Mouse (Mus musculus): ENCODE data around the gene BC004004.
"Not testable (repeated sequence)": the region's sequence is repeated elsewhere in the genome, so short reads cannot be mapped to it uniquely, and the experiment has no call there.

The BC004004 gene

DNA sequence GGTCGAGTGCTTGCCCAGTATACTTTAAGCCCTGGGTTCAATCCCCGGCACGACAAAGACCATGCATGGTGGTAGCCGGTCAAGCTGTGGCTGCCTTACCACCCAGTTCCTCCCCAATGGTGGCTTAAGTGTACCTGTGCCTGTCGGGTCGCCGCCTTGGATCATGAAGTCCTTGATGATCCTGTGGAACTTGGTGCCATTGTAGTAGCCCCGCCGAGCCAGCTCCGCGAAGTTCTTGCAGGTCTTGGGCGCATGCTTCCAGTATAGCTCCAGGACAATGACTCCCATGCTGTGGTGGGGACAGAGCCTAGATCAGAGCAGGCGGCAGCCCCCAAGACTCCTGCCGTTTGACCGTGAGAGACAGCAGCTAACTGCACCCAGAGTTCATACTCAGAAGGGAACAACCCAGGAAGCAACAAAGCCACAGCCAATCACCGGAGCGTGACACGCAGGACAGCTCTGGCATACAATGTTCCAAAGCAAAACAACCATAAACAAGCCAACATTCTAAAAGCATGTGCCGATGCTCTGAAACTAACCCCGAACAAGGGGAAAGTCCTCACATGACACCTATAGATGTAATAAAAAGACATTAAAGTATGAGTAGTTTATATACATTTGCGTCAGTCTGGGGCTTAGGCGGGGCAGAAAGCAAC is 6.9 kb upstream of the BC004004 start:
- no peak for DNase-seq

DNA sequence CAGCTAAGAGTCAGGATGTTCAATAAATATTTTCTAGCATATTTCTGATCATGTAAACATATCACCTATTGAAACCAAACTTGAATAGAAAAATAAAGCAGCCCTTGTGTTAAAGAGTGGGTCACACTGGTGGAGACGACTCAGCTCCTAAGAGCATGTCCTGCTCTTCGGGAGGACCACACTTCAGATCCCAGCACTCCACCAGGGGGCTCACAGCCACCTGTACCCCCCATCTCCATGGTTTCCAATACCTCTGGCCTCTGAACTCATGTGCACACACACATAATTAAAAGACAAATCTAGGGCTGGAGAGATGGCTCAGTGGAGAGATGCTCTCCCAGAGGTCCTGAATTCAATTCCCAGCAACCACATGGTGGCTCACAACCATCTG is 6.3 kb upstream of the BC004004 start:
- DNase-seq = no peak

DNA sequence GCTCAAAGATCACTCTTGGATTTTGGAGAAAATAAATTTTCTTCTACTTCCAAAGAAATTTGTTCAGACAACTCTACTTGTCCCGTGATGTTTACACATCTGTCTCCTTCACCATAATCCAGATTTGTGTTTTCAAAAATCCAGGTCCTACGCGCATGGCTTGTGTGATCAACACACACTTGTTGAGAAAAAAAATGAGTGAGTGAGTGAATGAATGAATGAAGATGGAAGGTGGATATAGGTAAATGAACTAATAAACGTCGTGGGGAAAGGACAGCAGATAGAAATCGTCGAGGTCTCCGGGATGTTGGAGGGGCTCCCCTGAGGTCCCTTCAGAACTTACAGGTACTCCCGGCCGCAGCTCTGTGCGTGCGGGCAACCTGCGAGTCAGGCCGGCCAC is 5.2 kb upstream of the BC004004 start:
- no peak for DNase-seq

DNA sequence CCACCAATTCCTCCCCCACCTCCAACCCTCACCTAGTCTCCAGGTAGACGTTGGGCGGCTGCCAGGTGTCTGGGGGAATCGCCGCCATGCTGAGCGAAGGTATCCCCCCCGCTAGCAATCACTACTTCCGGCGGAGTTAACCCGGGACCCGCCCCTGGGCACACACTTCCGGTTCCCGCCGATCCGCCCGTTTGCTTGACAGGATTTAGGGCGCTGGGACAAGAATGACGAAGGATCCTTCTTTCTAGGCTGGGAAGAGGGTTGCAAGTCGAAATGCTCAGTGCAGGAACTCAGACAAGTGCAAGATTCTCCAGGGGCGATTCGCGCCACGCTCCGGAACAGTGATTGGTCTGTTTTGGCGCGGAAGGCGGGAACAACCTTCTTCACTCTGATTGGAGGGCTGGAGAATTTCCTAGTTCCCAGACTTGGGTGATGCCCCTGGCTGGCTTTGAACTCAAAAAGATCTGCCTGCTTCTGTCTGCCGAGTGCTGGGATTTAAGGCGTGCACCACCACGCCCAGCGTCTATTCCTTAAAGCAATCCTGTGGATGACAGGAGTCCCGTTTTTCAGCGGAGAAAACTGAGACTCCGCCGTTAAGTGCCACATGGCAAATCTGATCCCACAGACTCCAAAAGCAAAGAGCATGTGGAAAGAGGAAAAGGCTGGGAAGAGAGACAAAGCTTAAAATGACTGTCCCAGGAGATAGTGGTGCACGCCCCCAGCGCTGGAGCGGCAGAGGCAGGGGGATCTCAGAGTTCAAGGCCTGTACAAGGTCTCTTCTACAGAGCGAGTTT is 4.6 kb upstream of the BC004004 start, which contains the start of gene Ppil1:
Gene Ppil1, minus strand, starts transcription at position 347 of the 794 bp plus-strand sequence.
- peak; percentile 85 for DNase-seq

DNA sequence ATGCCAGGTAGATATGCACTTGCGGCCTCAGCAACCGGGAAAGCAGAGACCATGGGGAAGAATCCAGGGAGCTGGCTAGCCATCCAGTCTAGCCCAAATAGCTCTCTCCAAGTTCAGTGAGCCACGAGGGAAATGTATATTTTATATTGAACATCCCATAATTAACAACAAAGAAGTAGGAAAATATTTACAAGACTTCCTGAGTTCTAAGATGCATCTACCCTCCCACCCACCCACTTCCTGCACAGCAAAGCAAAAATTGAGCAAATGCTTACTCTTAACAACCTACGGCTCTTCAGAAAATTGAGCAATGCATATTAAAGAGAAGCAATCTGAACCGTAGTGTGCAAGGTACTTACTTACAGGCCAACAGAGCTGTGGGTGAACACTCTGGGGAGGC is 3.8 kb upstream of the BC004004 start:
- DNase-seq = no peak

DNA sequence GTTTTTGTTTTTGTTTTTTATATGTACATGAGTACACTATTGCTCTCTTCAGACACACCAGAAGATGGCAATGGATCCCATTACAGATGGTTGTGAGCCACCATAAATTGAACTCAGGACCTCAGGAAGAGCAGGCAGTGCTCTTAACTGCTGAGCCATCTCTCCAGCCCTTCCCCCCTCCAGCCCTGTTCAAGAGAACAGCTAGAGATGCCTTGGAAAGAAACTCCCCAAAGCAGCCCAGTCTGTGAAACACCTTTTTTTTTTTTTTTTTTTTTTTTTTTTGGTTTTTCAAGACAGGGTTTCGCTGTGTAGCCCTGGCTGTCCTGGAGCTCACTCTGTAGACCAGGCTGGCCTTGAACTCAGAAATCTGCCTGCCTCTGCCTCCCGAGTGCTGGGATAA is 1.5 kb upstream of the BC004004 start:
- not testable (repeated sequence) for DNase-seq

DNA sequence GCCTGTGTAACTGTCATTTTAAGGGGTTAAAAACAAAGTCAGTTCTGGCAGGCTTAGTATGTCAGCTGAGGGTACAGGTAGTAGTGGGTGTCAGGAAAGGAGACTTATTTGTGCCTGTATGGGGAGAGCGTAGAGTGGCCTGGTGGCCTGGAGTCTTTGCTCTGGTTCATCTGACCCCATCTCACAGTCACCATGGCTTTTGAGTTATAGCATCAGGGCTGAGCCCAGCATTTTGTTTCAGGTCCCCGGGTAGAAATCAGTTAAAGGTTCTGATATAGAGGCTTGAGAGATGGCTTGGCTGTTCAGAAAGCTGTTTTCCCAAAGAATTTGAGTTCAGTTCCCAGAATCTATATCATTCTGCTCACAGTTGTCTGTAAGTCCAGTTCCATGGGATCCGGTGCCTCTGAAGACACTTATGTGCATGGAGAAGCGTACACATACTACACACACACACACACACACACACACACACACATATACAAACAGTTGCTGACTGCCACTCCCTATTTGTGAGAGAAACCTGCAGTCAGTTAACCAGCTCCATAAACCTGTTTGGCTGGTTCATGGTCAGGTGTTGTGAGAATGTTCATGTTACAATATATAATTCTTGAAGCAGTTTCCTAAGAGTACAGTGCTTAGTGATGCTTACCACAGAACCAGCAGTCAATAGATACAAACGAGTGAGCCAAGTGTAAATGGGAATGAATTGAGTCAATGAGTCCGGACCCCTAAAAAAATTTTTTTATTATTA is 482 bp upstream of the BC004004 start:
- DNase-seq = no peak

DNA sequence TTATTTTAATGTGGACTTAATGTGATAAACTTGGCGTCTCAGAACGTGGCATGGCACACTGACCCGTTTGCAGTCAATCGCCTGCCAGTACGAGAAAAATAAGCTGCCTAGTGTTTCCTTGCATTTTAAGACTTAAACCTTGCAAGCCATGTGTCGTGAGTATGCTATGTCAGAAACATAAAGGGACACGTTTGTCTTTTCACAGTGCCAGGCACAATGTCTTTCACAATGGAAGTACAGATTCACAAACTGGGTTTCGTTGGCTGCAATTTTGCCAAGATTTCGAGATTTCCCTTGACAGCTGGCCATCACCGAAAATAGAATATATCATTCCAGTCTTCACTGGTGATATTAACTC is 740 bp downstream of the BC004004 start:
- peak; percentile 50 for DNase-seq

DNA sequence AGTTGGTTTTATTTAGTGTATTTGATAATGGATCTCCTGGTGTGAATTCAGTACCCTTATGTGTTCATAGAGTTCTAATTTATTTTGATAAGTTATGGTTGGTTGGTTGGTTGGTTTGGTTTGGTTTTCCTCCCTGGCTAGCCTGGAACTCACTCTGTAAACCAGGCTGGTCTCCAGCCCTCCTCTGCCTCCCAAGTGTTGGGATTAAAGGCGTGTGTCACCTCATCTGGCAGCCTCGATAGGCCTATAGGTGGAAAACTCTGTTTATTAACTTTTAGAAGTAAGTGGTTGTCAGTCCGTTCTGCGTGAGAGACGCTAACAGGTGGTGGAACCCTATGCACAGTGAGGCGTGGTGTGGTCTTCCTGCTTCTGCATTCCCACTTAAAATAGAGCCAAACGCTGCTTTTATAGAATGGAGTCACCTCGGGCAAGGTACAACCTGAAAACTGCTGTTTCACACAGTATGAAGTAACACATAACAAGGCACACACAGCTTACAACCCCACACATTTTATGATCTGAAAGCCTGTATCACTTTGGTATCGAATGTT is 1.6 kb downstream of the BC004004 start:
- no peak for DNase-seq

DNA sequence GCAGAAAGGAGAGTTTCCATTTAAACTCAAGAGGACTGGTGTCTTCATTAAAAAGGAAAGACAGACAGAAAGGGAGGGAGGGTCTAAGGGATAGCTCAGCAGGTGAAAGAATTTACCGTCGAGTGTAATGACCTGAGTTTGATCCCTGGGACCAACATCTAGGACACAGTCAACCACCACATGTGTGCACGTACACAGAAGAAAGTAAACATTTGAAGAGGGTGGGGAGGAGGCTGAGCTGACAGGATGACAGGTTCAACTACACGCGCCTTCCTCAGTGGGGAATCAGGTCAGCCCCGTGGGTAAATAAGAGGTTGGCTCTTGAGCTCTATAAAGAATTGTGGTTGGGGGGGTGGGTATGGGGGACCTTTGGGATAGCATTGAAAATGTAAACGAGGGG is 4.6 kb downstream of the BC004004 start:
- DNase-seq = no peak

DNA sequence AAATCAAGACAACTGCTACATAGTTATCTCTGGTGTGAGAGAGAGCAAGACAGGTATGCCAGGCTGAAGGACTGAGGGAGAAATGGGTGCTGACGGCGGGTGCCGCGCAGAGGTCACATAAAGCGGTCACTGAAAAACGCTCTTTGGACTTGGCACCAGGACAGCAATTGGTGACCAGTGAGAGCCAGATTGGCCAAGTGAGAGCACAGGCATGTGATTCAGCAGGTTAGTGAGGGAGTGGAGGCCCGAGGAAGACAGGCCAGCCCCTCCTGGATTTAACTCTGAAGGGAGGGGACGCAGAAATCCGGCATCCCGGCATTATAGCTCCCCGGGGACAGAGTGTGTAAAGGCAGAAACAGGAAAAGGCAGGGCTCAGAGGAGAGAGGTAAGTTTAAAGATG is 5.3 kb downstream of the BC004004 start:
- DNase-seq = no peak

DNA sequence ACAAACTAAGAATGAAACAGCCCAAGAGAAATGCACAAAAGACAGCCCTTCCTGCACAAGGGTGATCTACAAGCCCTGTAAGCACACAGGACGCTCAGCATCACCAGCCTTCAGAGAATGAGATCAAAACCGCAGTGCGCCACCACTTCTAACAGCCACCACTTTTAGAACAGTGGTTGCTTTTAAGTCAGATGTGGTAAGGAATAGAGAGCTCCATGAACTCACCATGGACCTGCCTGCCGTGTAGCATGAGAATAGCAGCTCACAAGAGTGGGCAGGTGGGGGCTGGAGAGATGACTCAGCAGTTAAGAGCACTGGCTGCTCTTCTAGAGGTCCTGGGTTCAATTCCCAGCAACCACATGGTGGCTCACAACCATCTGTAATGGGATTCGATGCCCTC is 11.8 kb downstream of the BC004004 start:
- DNase-seq = no peak

DNA sequence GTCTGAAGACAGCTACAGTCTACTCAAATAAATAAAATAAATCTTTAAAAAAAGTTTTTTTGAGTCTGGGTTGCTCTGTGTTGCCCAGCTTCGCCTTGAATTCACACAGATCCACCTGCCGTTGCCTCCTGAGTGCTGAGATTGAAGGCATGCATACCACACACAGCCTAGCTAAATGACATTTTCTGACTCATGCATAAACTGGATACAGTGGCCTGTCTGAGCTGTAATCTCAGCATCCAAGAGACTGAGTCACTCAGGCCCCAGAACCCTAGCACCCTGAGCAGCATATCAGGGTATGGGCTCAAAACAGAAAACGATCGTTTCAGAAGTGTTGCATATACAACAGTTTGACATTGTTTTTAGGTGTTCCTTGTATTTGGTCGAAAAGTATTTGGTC is 13.0 kb downstream of the BC004004 start:
- no peak for DNase-seq

DNA sequence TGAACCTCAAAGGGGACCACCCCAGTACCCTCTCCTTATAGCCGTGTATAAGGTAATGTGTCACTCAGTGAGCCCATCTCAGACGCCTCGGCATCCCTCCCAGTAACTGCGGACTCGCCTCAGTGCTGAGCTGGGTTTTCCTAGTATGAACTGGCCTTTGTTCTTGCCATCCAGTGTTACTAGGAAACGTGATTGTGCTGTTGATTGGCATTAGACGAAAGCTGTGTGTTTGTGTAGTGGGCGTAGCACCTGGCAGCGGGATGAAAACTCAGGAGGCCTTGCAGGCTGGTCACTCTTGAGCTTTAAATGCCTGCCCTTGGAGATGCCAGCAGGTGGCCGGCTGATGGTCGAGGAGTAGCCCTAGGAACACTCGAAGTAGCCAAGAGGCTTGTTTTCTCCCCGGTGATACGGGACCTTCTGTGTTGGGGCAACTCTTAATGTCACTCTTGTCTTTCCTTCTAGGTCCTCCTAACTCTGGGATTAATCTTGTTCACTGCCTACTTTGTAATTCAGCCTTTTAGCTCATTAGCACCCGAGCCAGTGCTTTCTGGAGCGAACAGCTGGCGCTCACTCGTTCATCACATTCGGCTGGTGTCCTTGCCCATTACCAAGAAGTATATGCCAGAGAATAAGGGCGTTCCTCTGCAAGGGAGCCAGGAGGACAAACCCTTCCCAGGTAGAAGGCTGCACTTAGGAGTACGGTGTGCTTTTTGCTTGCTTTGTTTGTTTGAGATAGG is 13.8 kb downstream of the BC004004 start:
- no peak for DNase-seq

DNA sequence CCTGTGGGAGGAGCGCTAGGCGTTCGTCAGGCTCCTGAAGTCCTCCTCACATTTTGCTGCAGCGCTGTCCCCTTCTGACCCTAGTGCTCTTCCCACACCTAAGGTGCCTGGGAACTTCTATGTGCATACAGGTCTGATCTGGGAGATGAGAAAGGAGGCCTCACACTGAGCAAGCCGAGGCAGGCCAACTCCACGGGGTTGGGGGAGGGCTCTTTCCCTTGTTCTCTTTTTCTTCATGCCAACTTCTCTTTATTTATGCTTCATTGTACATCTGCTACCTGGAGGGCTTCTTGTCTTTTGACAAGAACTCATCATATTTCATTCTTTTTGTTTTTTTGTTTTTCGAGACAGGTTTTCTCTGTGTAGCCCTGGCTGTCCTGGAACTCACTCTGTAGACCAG is 23.2 kb downstream of the BC004004 start:
- DNase-seq = no peak

DNA sequence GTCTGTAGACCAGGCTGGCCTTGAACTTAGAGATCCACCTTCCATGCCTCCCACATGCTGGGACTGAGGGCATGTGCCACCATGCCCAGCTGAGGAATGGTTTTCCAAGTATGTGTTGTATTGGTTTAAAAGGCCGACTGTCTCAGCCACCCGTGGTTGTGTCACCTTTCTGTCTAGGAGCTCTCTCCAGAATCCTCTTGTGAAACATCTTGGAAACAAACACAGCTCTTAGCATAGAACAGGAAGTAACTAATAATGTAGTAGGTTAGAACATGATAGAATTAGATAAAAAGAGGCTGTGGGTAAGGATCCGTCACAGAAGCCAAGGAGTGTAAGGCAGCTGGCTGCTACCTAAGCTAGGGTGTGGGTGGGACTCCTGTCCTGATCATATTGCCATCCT is 24.4 kb downstream of the BC004004 start:
- DNase-seq = no peak

DNA sequence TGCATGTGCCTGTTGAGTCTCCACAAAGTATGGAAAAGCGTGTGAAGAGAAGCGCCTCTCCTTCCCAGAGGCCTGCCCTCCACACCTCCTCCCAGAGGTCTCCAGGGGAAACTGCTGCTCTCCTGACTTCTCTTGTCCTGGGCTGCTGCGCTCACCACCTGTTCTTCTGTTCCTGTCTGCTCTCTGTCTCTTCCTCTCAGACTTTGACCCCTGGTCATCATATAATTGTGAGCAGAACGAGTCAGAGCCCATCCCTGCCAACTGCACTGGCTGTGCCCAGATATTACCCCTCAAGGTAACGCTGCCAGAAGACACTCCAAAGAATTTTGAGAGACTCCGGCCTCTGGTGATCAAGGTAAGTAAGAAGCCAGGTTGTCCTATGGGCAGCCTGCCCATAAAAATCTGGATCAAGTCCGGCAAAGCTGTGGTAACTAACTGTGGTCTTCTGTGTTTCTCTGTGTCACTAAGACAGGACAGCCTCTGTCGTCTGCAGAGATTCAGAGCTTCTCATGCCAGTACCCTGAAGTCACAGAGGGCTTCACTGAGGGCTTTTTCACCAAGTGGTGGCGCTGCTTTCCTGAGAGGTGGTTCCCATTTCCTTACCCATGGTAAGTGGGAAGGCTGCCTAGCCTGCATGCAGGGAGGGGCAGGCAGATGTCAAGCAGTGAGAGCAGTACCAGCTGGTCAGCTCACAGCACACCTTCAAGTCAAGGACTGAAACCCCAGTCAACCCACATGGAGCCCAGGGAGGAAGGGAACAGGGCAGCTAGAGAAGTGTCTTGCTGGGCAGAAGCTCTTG is 25.4 kb downstream of the BC004004 start:
- DNase-seq = no peak

DNA sequence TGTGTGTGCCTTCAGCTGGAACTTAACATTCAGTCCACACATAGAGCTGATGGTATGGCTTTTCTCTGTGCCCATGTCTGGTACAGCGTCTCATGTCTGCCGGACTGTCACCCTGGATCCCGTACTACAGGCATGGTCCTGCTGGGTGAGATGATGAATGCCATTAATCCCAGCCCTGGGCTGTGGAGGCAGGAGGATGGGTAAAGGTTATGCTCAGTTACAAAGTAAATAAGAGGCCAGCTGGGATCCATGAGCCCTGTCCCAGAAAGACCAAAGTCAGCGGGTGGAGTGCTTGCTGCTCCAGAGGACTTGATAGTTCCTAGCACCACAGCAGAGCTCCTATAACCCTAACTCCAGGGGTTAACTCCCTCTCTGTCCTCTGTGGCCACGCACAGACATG is 27.2 kb downstream of the BC004004 start:
- DNase-seq = no peak

DNA sequence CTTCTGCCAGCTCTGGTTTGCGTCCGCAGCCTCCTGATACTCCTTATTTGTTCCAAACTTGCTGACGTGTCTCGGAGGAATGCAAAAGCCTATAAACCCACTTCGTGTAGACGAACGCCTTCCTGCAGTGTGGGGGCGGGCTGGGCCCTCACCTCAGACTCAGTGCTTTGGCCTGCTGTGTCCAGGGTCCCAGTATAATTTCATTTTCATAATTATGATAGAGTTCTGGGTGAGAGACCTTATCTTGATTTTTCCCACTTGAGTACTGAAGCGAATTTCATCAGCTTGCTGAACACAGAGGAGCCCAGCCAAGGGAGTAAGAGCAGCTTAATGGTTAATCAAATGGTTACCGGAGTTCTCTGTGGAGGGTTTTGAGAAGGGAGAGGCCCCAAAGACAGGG is 28.7 kb downstream of the BC004004 start:
- DNase-seq = no peak

DNA sequence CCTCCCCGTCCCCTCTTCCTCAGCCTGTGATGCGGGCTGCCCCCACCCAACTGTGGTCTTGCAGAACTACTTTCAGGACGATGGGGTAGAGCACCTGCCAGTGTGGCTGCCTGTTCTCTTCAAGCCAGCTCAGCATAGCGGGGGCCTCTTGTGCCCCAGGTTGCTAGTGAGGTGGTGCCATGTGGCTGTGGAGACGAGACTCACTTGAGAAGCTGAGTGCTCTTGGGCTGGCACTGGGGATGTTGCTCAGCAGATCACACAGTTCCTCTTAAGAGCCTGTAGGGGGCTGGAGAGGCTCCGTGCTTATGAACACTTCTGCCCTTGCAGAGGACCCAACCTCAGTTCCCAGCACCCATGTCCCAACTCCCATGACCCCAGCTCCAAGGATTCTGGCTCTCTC is 29.2 kb downstream of the BC004004 start:
- no peak for DNase-seq

DNA sequence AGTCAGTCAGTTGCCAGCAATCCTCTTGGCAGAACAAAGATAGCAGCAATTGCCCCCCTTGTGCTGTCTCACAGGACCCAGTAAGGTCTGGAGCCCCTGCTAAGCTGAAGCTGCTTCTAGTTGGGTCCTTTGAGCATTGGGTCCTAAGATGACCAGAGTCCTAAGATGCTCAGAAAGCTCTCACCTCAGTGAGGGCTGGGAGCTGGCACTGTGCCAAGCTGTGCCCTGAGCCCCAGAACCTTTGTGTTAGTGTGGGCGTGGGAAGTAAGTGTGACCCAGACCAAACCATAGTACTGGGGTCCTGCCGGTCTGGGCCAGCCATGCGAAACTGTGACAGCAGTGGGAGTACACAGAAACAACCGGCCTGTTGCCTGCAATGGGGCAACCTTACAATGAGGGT is 30.7 kb downstream of the BC004004 start:
- no peak for DNase-seq

DNA sequence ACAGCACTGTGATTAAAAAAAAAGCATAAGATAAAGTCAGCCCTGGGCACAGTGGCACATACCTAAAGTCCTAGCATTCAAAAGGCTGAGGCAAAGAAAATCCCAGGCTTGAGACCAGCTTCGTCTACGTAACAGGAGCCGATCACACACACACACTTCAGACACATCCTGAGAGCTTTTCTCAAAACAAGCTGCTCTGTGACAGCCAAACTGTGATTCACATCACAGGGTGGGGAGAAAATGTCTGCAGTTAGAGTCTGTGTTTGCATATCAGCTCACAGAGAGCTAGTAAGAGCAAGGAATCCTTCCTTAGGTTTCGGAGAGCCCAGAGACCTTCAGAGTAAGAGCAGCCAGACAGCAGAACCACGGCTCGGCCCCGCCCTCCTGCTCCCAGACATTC is 32.3 kb downstream of the BC004004 start:
- DNase-seq = no peak
